Mouse (Mus musculus) heart, adult 2 months (tissue): ENCODE results near the gene Htr3b.

Experiments used
- CTCF ChIP-seq: fragments of 200-600 bp; IDR thresholded peaks from 2 replicates; pipeline ENCODE4 v1.8.1; 2022; ENCODE audit warnings: antibody characterized with exemption, mild to moderate bottlenecking, moderate library complexity
- POLR2A ChIP-seq: fragments of 200-500 bp; IDR thresholded peaks from 2 replicates; pipeline ENCODE4 v1.6.1; 2011; ENCODE audit warnings: mild to moderate bottlenecking, low read depth, low read length, control low read depth; ENCODE audit not compliant: insufficient read depth

DNA sequence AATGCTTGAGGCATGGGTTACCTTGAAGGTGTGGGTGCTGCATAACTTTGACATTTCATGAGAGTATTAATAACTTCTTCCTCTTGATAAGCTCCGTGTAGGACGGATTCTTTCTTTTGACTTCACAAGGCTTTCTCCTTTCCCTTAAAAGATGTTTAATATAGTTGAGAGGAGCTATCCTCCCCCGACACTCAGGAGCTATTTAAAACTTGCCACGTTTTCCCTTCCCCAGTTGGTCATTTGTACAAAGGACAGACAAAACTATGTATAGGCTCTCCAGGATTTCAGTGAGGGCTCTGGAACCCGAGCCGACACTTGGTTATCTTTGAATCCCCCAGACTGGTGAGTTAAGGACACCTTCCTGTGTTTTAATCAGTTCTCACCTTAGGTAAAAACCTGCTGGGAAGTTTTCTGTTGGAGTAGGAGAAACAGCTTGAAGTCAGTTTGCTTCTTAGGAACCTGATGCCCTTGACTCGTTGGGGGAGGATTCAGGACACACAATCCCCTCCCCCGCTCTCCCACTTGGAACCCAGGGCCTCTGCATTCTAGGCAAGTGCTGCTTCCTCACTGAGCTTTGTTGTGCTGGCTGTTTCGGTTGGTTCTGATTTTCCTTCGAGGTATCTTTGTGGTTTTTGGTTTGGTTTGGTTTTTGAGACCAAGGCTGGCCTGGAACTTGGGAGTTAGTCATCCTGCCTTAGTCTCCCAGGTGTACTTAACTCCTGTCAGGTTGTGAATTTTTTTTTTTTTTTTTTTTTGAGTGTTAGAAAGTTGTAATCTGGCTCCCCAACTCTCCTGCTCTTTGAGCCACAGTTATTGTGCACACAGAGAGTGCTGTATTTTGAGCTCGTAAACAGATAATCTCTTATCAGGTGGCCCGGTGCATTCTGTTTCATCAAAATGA, 22.7 kb upstream of the Htr3b start:
- no peak for TF ChIP-seq CTCF
- no peak for TF ChIP-seq POLR2A
